Mouse (Mus musculus) right cerebral cortex, adult 2 months (tissue): ENCODE results near the gene Art4.
A peak's percentile ranks its signal among the peaks of the same experiment; 100 is the strongest.

Experiments
- DNase-seq, 2 experiments: peaks; one replicate each; pipeline ENCODE4 v3.0.0; 2021 to 2022; ENCODE audit warnings: low spot score in 2 of 2

The Art4 gene

DNA sequence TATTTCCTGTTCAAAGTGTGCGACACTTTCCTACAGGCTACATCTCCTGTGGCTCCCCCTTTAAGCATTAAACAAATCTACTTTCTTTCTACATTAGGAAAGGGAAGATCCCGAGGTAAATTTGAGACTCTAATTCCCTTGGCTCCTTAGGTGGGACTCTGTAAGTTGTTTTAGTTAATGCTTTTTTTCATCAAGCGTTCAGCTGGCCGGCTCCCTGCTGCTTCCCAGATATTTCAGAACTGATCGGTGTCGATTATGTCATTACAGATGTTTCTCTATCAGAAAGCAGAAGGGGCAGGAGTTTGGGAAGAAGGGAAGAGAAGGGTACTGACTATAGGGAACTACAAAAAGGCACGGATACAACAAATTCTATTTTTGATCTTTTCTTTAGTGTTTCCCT lies 30.4 kb downstream of the Art4 start:
- DNase-seq = no peak

DNA sequence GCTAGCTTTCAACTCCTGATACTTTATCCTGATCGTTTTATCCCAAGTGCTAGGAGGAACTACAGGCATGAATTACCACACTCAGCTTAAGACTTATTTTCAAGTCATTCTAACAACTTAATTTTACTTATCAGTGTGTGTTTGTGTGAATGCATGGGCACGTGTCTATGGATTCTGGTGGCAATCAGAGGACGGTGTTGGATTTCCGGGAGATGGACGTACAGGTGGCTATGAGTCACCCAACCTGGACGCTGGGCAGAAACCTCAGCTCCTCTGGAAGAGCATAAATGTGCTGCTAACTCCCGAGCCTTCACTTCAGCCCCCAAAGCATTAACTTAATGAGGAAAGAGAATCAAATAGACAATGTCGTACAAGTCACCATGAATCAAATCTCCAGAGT lies 32.5 kb downstream of the Art4 start:
- DNase-seq = no peak

DNA sequence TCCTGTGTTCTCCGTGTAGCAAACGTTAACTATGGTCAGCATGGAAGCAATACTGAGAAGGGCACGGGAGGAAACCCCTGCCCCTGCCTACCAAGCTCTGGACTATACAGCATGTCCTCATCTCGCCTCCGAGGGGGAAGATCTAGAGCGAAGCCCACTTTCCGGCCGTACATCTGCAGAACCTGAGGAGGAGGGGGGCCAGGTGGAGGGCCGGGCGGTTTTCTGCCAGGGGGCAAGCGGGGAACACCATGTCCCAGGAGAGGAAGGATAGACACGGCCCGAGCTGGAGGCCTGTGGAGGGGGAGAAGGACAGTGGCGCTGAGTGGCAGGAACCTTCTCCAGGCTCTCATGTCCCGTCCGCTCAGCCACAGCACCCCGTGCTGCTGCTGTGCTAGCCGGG lies 36.4 kb downstream of the Art4 start:
- DNase-seq = no peak

DNA sequence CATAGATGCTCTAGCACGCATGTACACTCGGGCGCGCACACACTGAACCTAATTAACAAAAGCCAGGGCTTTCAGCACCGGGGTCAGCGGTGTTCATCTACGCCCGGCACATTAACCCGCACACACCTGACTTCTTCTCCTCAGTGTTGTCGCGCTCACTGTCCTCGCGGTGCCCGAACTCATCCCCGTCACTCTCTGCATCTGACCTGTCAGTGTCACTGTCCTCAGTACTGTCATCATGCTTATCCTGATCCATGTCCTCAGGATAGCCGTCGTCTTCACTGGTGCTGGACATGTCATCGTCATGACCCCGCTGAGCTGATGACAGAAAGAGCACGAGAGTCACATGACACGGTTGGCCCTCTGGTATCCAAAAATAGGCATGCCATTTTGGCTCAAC lies 37.2 kb downstream of the Art4 start:
- no peak for DNase-seq

DNA sequence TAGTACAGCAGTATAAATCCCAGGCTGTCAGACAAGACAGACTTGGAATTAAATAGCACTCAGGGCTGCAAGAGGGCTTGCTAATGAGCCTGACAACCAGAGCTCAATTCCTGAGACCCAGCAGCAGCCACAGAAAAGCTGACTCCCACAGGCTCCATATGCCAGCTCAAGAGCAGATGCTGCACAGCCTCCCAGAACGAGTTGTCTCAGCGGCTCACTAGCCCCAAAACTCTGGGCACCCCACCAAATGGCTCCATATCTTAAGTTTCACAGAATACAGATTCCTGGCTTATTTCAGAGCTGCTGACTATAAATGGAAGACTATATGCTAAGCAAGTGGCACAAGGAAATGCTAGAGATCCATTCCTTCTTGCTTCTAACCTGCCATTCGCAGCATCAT lies 40.0 kb downstream of the Art4 start:
- DNase-seq = peak; percentile 85

- DNase-seq = no peak
These were observed 40.7 kb downstream of the Art4 start for GRCm38 (mm10) chr6:136816826-136817225.

DNA sequence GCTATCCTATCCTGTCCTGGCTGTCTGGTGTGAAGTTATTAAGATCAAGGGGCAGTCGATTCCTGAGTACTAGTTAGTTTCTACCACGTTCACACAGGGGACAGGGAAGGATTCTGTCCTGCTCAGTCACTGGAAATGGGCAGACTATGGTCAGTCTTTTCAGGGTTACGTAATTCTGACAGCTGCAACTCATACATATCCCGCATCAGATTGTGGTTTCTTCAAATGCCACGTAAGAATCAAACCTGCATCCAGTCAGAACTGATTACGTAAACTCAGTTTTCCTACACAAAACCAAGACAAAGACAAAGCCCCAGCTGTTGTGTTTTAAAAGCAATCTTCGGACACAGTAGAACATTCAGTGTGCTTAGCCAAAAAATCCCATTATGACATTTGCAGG lies 42.2 kb downstream of the Art4 start:
- DNase-seq = no peak

- peak in 1 of 2 experiments; percentile 39 for DNase-seq
These were observed 44.4 kb downstream of the Art4 start for GRCm38 (mm10) chr6:136813117-136813516.

DNA sequence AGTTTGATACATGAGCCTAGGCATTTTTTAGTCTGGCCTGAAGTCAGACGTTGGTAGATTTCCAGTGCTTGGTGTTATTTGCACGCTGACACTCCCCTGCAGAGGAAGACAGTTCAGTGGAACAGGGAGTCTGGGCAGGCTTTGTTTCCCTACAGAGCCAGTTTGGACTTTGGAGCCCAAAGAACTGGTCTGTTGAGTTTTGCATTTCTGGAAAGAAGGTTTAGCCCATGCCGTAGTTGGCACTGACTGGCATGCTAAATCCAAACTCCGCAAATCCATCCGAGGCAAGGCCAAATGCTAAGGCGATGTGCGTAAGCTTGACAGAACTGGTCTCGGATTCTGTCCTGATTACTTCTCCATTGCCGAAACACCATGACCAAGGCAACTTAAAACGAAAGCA lies 46.3 kb downstream of the Art4 start:
- DNase-seq = no peak

- DNase-seq = no peak
These were observed 47.9 kb downstream of the Art4 start for GRCm38 (mm10) chr6:136809673-136810072.

DNA sequence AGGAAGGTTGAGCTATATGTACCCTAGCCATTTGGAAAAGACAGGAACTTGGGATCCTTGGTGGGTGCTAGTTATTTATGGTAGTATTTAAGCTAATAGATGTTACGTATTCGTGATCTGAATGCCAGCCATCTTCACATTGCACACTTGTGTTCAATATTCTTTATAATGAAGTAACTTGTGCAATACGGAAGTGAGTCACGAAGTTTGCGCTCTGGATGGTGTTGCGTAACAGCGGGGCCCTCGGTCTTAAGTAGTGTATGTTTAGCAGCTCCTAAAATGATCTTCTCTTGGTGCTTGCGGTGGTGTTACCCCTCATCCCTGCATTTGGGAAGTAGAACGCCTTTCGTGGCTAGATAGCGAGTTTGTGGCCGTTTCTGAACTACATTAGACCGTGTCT lies 48.5 kb downstream of the Art4 start:
- DNase-seq = peak; percentile 55 to 65

DNA sequence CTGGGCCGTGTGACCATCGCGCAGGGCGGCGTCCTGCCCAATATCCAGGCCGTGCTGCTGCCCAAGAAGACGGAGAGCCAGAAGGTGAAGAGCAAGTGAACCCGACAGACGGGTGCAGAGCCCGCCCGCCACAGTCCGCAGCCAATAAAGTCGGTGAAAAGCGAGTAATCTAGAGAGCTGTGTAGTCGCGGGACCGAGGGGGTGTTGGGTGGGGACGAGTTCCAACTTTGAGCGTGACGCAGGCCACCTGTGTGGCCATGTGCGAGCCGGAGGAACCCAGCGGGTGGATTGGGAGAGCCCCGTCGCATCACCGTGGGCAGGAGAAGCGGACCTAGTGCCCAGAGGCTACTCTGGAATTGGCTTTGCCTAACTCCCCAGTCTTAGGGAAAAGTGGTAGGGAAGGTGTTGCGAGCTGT lies 48.9 kb downstream of the Art4 start:
- peak; percentile 53 to 54 for DNase-seq

- peak; percentile 99 for DNase-seq
These were observed 49.5 kb downstream of the Art4 start, which contains the start of gene H2afj for GRCm38 (mm10) chr6:136808014-136808417. H2afj (plus strand) TSS chr6:136808244.

DNA sequence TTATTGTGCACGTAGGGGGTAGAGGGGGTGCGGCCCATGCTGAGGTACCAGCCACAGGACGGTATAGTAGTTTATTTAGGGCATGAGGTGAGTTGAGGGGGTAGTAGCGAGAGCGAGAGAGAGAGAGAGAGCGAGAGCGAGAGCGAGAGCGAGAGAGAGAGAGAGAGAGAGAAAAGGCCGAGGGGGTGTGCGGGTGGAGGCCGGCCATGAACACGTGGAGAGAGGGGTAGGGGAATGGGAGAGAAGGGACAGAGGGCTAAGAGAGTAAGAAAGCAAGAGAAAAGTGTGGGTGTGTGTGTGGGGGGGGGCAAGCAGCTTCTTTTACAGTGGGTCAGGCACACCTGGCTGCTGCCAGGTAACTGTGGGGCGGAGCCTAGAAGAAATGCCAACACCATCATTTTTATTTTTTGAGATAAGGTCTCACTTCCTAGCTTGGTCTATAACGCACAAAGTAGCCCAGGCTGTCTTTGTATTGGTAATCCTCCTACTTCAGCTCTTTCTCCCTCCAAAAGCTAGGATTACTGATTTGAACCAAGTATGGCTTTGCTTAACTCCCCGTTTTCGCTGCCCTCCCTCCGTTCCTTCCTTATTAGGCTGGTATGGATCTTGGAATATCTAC lies 50.0 kb downstream of the Art4 start:
- DNase-seq = no peak

GRCm38 (mm10) chr6:136806819-136807218 lies 50.7 kb downstream of the Art4 start:
- no peak for DNase-seq

DNA sequence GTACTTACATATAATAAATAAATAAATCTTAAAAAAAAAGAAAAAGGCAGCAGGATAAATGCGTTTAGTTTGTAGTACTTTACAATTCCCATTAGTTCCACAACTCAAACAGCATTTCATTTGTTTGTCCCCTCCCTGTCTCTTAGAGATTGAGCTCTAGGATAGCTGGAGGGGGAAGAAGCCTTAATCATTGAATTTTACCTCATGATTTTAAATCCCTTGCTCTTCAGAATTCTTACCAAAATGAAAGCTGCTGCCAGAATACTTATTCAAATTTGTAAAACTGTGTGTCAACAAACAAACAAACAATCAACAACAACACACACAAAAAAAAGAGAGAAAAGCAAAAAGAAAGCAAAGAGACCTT lies 52.1 kb downstream of the Art4 start:
- DNase-seq = no peak

GRCm38 (mm10) chr6:136804705-136805408 lies 52.7 kb downstream of the Art4 start:
- no peak for DNase-seq

GRCm38 (mm10) chr6:136803739-136804633 lies 53.5 kb downstream of the Art4 start, which contains the start of gene Hist4h4:
Hist4h4 (minus strand) TSS chr6:136804415.
- DNase-seq = peak; percentile 99 to 100

DNA sequence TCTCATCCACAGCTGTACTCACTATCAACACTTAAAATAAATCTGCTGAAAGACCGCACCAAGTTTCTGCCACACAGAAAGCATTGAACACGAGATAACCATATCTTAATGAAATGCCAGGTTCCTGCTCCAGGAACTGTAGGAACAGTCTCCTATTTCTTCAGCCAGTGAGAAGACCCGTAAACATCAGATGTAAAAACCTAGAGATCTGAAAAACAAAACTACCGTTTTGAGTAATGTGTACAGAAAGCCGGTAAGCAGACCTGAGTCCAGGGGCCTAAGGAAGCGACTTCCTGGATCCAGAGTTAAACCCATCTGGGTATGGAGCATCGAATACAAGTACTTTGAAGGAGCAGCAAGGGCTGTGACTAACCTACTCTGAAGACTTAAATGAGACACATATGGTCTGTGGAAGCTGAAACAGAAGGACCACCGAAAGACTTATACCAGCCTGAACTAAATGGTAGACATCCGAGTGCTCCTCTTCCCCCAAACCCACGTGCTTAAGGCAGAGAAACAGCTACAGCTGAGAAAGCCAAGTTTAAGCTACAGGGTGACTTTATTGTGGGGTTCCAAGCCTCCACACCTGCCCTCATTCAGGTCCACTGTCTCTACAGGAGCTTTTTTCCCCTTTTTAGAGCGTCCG lies 54.3 kb downstream of the Art4 start:
- DNase-seq = no peak

- no peak for DNase-seq
These were observed 56.3 kb downstream of the Art4 start for GRCm38 (mm10) chr6:136801274-136801673.

GRCm38 (mm10) chr6:136800710-136801109 lies 56.8 kb downstream of the Art4 start:
- no peak for DNase-seq
